Mouse (Mus musculus): ENCODE results near the gene Sdr42e1.

Sdr42e1 gene

GRCm38 (mm10) chr8:117660358-117661031, 13.0 kb downstream of the Sdr42e1 start:
- DNase-seq, result no peak

- DNase-seq, result no peak
Measured at GRCm38 (mm10) chr8:117658990-117659389, 14.5 kb downstream of the Sdr42e1 start.

- no peak for DNase-seq
Measured at GRCm38 (mm10) chr8:117652318-117652717, 21.2 kb downstream of the Sdr42e1 start.

DNA sequence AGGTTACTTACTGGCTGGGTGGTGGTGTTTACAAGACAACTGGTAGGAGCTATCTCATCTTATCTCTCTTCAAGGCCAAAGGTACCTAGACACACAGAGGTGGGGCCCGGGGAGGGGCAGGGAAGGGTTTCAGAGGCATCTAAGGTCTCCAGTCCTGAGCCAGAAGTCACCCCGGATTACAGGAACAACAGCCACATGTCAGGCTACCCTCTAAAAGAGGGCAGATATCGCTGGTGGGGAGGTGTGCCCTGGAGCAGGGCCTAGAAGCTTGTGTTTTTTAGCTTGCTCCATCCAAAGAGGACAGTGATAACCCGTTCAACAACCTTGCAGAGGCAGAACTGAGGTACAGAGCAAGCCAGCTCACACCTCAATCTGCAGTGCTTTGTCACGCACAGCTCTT, 27.0 kb downstream of the Sdr42e1 start:
- no peak for DNase-seq

- peak; percentile 6 for DNase-seq
Measured at GRCm38 (mm10) chr8:117646020-117646419, 27.5 kb downstream of the Sdr42e1 start.

- DNase-seq, result no peak
Measured at GRCm38 (mm10) chr8:117645486-117645885, 28.0 kb downstream of the Sdr42e1 start.

DNA sequence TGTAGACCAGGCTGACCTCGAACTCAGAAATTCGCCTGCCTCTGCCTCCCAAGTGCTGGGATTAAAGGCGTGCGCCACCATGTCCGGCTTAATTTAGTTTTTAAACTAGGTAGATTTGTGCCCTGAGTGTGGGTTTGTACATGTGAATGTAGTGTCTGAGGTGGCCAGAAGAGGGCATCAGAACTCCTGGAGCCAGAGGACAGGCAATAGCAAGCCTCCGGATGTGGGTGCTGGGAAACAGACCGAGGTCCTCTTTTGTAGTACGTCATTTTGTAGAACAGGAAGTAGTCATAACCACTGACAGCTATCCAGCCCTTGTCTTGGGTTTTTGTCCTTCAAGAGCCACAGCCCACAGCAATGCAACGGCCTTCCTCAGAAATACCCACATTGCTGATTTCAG, 33.9 kb downstream of the Sdr42e1 start:
- no peak for DNase-seq

GRCm38 (mm10) chr8:117637462-117637861, 36.0 kb downstream of the Sdr42e1 start:
- no peak for DNase-seq

DNA sequence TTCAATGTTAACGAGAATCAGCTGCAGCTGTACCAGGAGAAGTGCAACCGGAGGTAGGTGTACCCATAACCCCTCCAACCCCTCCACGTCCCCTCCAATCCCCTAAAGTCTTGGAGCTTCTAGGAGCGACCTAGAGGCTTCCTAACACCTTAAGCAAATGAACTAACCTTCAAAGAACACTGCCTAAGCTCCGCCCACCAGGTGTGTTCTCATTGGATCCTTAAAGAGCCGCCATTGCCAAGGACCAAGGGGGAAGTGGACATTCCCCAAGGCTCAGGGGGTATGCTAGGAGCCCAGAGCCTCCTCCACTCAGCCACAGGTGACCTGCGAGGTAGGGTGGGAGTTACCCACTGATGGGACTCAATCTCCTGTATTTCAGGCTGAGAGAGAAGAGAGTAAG, 39.1 kb downstream of the Sdr42e1 start:
- DNase-seq, result no peak

DNA sequence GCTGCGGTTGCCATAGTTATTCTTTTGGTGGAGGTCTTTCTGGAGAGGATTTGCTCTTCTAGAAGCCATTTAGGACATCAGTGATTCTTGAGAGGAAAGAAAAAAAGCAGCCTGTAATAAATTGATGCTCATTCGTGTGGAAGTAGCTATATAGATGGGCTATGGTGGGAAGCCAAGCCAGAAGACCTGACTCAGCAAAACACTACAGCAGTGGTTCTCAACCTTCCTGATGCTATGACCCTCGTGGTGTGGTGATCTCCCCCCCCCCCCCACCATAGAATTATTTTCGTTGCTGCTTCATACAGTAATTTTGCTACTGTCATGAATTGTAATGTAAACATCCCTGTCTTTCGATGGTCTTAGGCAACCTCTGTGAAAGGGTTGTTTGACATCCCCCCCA, 41.0 kb downstream of the Sdr42e1 start:
- no peak for DNase-seq

GRCm38 (mm10) chr8:117627096-117627495, 46.4 kb downstream of the Sdr42e1 start:
- DNase-seq, result no peak

GRCm38 (mm10) chr8:117626040-117626838, 47.2 kb downstream of the Sdr42e1 start:
- DNase-seq, result peak; percentile 65

- no peak for DNase-seq
Measured at GRCm38 (mm10) chr8:117612861-117613260, 60.6 kb downstream of the Sdr42e1 start.
